Mouse (Mus musculus): ENCODE data around the gene P2ry10.
"Not testable (repeated sequence)": the region's sequence is repeated elsewhere in the genome, so short reads cannot be mapped to it uniquely, and the experiment has no call there.

Gene P2ry10

GRCm38 (mm10) chrX:107088177-107088576, at the start of gene P2ry10:
Gene P2ry10 (plus strand): TSS chrX:107088492.
- no peak for DNase-seq (ENCODE audit: low read depth, low spot score)

GRCm38 (mm10) chrX:107039146-107039545, 49.1 kb upstream of the P2ry10 start:
- no peak for DNase-seq (ENCODE audit: low read depth, low spot score)

- DNase-seq (ENCODE audit: low read depth, low spot score) = no peak
These were observed 48.7 kb upstream of the P2ry10 start for GRCm38 (mm10) chrX:107039635-107040034.

GRCm38 (mm10) chrX:107042367-107042766, 45.9 kb upstream of the P2ry10 start:
- DNase-seq (ENCODE audit: low read depth, low spot score) = no peak

DNA sequence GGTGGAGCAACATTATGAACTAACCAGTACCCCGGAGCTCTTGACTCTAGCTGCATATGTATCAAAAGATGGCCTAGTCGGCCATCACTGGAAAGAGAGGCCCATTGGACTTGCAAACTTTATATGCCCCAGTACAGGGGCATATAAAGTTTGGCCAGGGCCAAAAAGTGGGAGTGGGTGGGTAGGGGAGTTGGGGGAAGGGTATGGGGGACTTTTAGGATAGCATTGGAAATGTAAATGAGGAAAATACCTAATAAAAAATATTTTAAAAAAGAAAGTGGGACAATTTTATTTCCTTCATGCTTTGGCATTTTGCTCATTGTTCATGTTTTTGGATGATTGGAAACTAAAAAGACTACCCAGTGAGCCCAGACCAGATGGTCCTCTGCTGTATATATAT, 4.9 kb upstream of the P2ry10 start:
- DNase-seq (ENCODE audit: low read depth, low spot score) = not testable (repeated sequence)

GRCm38 (mm10) chrX:107084320-107084719, 4.0 kb upstream of the P2ry10 start:
- DNase-seq (ENCODE audit: low read depth, low spot score) = no peak

DNA sequence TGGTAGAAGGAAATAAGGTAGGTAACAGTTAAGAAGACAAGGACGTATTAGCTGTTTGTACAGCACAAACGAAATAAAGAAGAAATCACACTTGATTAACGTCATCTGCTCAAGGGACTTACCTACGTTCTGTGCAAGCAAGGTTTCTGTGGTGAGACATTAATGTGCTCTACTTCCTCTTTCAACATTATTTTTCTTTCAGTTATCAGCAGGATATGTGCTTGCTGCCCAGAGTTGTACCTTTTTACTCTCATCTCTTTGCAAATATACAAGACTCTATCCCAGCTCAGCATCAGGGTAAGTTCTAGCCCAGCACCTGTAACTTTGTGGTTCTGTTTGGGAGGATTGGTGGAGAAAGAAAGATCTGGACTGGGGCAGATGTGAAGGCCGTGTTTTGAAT, 839 bp downstream of the P2ry10 start:
- no peak for DNase-seq (ENCODE audit: low read depth, low spot score)

- DNase-seq (ENCODE audit: low read depth, low spot score) = no peak
These were observed 1.6 kb downstream of the P2ry10 start for GRCm38 (mm10) chrX:107089930-107090329.

GRCm38 (mm10) chrX:107095633-107096032, 7.3 kb downstream of the P2ry10 start:
- DNase-seq (ENCODE audit: low read depth, low spot score) = no peak

DNA sequence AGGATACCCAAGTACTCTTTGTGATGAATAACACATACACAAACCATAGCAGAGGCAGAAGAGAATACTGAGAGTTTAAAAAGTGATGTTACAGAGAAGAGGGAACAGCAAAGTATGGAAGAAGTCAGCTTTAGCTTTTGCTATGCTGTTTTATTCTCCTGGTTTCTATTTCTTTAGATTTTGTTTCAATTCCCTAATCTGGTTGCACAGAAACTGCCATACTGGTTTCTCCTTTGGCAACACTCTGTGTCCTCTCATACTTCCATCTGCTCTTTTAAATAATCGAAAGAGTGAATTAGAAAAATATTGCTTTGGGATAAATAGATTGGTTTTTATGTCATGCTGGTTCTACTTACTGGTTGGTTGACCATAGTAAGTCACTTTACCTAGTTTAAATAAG, 28.0 kb downstream of the P2ry10 start:
- no peak for DNase-seq (ENCODE audit: low read depth, low spot score)

DNA sequence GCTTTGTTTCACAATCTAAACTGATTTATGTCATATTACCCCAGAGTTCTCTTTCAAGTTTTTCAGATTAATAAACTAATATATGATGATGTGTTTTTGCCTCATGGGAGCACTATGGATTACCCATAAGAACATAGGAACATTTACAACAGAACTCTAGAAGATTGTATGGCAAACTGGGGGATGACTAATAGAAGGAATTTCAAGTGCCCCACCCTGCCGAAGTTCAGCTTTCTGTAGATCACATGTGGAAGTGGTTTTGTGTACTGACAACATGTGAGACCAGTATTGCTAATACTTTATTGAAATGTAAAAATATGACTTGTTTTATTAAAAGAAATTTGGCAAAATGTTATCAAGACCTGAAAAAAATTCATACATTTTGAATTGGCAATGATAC, 28.7 kb downstream of the P2ry10 start:
- no peak for DNase-seq (ENCODE audit: low read depth, low spot score)

DNA sequence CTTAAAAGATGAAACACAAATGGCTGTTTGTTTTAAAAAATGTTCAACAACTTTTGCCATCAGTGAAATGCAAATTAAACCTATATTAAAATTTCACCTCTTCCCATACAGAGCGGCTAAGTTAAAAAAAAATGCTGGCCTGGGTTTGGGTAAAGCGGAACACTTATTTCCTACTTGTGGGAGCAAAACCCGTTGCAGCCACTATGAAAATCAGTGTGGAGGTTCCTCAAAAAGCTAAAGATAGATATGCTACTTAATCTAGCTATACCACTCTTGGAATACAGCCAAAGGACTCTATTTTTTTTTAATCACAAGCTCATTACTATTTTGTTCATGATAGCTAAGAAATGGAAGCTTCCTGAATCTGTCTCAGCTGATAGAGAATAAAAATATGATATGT, 54.9 kb downstream of the P2ry10 start:
- no peak for DNase-seq (ENCODE audit: low read depth, low spot score)

GRCm38 (mm10) chrX:107143930-107144329, 55.6 kb downstream of the P2ry10 start:
- DNase-seq (ENCODE audit: low read depth, low spot score) = no peak

- no peak for DNase-seq (ENCODE audit: low read depth, low spot score)
These were observed 60.4 kb downstream of the P2ry10 start, which contains the start of gene P2ry10b for GRCm38 (mm10) chrX:107148681-107149080. Gene P2ry10b (plus strand): TSS chrX:107148927.

GRCm38 (mm10) chrX:107149391-107149993, 61.2 kb downstream of the P2ry10 start:
- no peak for DNase-seq (ENCODE audit: low read depth, low spot score)

- DNase-seq (ENCODE audit: low read depth, low spot score) = no peak
These were observed 61.7 kb downstream of the P2ry10 start for GRCm38 (mm10) chrX:107150027-107150426.

GRCm38 (mm10) chrX:107150752-107151515, 62.6 kb downstream of the P2ry10 start:
- DNase-seq (ENCODE audit: low read depth, low spot score) = no peak

Data from ZHBTc4 (cell line).